Mouse (Mus musculus): ENCODE data around the gene Arhgef3. TPM values are rescaled to one million over a fixed set of nuclear protein-coding genes. Genes with fewer than 3 reads are reported as not detected.
"Not testable (repeated sequence)": the region's sequence is repeated elsewhere in the genome, so short reads cannot be mapped to it uniquely, and the experiment has no call there.

Arhgef3 gene
- polyA plus RNA-seq, 1 experiment from 2014 or later = 2.2 TPM

DNA sequence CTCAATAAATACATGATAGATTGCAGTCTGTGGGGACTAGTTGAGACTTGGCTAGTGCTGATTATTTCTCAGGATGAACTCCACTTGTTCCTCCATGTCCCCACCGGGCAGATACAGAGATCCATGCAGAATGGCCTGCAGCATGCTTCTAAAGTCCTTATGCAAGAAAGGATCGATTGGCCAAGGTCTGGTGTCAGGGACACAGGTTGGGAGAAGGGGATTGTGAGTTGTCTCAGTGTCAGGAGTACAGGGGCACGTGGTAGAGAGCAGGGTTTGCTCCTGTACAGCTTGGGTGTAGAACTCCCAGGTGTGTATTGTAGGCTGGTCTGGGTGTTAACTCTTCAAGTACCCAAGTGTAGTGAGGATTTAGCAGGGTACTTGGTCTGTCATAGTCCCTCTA is 130.2 kb downstream of the Arhgef3 start:
- H3K4me2 ChIP-seq = no peak overlapping the region
- H3K9ac ChIP-seq (ENCODE audit: low read length) = no peak overlapping the region
- no peaks in the 10 kb centered on the region for H3K9me3 ChIP-seq (ENCODE audit: control insufficient read depth, low read length)
- H3K4me3 ChIP-seq (ENCODE audit: low read depth, low read length) = no peak overlapping the region
- no peaks in the 10 kb centered on the region for H3K36me3 ChIP-seq (ENCODE audit: control insufficient read depth, insufficient read depth, low read length)
- 80% methylated on average over 3 of the region's 3 CpGs for WGBS
- no peak for ATAC-seq (ENCODE audit: low FRiP score)
- no peaks in the 10 kb centered on the region for H3K27me3 ChIP-seq (ENCODE audit: control insufficient read depth, insufficient read depth, low read length)
- no peaks in the 10 kb centered on the region for H3K4me1 ChIP-seq (ENCODE audit: control insufficient read depth, insufficient read depth, low read length)
- no peak for DNase-seq (ENCODE audit: low spot score, missing footprints)
- no peak overlapping the region for H3K27ac ChIP-seq (ENCODE audit: low read depth, low read length)

DNA sequence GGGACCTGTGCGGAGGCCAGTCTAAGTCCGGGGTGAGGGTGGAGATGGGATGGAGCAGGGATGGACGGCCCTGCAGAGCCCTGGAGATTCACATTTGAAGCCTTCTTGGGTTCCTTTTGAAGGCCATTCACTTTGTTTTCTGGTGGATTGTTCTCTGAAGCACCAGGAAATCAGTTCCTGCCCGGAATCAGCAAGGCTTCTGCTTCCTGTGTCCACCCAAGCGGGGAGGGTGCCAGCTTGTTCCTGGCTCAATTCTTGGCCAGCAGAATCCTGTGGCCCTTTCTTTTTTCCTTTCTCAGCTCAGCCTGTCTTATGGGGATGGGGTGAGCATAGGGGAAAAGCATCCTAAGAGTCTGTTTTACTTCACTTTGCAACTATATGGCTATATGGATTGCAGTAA is 131.7 kb downstream of the Arhgef3 start:
- H3K4me2 ChIP-seq = no peak overlapping the region
- H3K4me1 ChIP-seq (ENCODE audit: control insufficient read depth, insufficient read depth, low read length) = no peaks in the 10 kb centered on the region
- no peaks in the 10 kb centered on the region for H3K36me3 ChIP-seq (ENCODE audit: control insufficient read depth, insufficient read depth, low read length)
- ATAC-seq (ENCODE audit: low FRiP score) (no peak), DNase-seq (ENCODE audit: low spot score, missing footprints) (peak; percentile 28)
- WGBS = 88% methylated on average over 5 of the region's 5 CpGs
- H3K4me3 ChIP-seq (ENCODE audit: low read depth, low read length) = no peak overlapping the region
- no peak overlapping the region for H3K9ac ChIP-seq (ENCODE audit: low read length)
- no peaks in the 10 kb centered on the region for H3K27me3 ChIP-seq (ENCODE audit: control insufficient read depth, insufficient read depth, low read length)
- H3K27ac ChIP-seq (ENCODE audit: low read depth, low read length) = no peak overlapping the region
- no peaks in the 10 kb centered on the region for H3K9me3 ChIP-seq (ENCODE audit: control insufficient read depth, low read length)

DNA sequence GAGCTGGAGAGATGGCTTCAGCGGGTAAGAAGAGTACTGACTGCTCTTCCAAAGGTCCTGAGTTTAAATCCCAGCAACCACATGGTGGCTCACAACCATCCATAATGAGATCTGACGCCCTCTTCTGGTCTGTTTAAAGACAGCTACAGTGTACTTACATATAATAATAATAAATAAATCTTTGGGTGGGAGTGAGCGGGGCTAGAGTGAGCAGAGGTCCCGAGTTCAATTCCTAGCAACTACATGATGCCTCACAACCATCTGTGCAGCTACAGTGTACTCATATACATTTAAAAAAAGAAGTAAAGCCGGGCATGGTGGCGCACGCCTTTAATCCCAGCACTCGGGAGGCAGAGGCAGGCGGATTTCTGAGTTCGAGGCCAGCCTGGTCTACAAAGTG is 132.2 kb downstream of the Arhgef3 start:
- not testable (repeated sequence) for H3K9ac ChIP-seq (ENCODE audit: low read length); H3K4me2 ChIP-seq; H3K4me3 ChIP-seq (ENCODE audit: low read depth, low read length); H3K4me1 ChIP-seq (ENCODE audit: control insufficient read depth, insufficient read depth, low read length); H3K9me3 ChIP-seq (ENCODE audit: control insufficient read depth, low read length); H3K36me3 ChIP-seq (ENCODE audit: control insufficient read depth, insufficient read depth, low read length); H3K27ac ChIP-seq (ENCODE audit: low read depth, low read length); ATAC-seq (ENCODE audit: low FRiP score); H3K27me3 ChIP-seq (ENCODE audit: control insufficient read depth, insufficient read depth, low read length)
- DNase-seq (ENCODE audit: low spot score, missing footprints) = peak; percentile 51
- 94% methylated on average over 10 of the region's 10 CpGs for WGBS

DNA sequence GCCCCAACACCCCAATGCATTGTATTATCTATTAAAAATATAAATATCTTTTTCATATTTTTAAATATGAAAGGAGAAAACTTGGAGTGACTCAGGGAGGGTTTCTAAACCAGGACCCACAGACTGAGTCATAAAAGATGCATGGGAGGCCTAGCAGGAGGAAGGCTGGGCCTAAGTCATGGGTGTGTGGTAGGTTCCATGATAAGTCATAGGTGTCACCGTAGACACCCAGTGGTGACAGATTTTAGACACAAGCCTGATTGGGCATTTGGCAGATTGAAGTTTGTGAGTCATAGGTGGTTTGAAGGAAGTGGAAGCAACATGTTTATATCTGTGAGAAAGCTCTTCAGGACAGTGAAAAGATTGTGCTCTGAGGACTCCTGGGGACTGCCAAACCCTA is 134.4 kb downstream of the Arhgef3 start:
- Histone ChIP-seq H3K9ac (ENCODE audit: low read length) (no peak overlapping the region), H3K9me3 (ENCODE audit: control insufficient read depth, low read length) (no peaks in the 10 kb centered on the region), H3K4me2 (no peak overlapping the region), H3K27me3 (ENCODE audit: control insufficient read depth, insufficient read depth, low read length) (no peaks in the 10 kb centered on the region), H3K27ac (ENCODE audit: low read depth, low read length) (no peak overlapping the region), H3K4me1 (ENCODE audit: control insufficient read depth, insufficient read depth, low read length) (no peaks in the 10 kb centered on the region), H3K4me3 (ENCODE audit: low read depth, low read length) (no peak overlapping the region), H3K36me3 (ENCODE audit: control insufficient read depth, insufficient read depth, low read length) (no peaks in the 10 kb centered on the region)
- WGBS = 96% methylated on average over 1 of the region's 1 CpGs
- ATAC-seq (ENCODE audit: low FRiP score) (no peak), DNase-seq (ENCODE audit: low spot score, missing footprints) (no peak)

- 80% methylated on average over 7 of the region's 7 CpGs for WGBS
- Histone ChIP-seq H3K4me1 (ENCODE audit: control insufficient read depth, insufficient read depth, low read length) (no peaks in the 10 kb centered on the region), H3K27ac (ENCODE audit: low read depth, low read length) (no peak overlapping the region), H3K36me3 (ENCODE audit: control insufficient read depth, insufficient read depth, low read length) (no peaks in the 10 kb centered on the region), H3K9me3 (ENCODE audit: control insufficient read depth, low read length) (no peaks in the 10 kb centered on the region), H3K4me2 (no peak overlapping the region), H3K27me3 (ENCODE audit: control insufficient read depth, insufficient read depth, low read length) (no peaks in the 10 kb centered on the region), H3K9ac (ENCODE audit: low read length) (no peak overlapping the region), H3K4me3 (ENCODE audit: low read depth, low read length) (no peak overlapping the region)
- ATAC-seq (ENCODE audit: low FRiP score) (no peak), DNase-seq (ENCODE audit: low spot score, missing footprints) (no peak)
These were observed 135.6 kb downstream of the Arhgef3 start for GRCm38 (mm10) chr14:27250281-27250789.

GRCm38 (mm10) chr14:27253391-27253790 is 138.7 kb downstream of the Arhgef3 start:
- H3K27me3 ChIP-seq (ENCODE audit: control insufficient read depth, insufficient read depth, low read length) = no peaks in the 10 kb centered on the region
- DNase-seq (ENCODE audit: low spot score, missing footprints) (peak; percentile 14), ATAC-seq (ENCODE audit: low FRiP score) (no peak)
- H3K4me1 ChIP-seq (ENCODE audit: control insufficient read depth, insufficient read depth, low read length) = no peaks in the 10 kb centered on the region
- no peak overlapping the region for H3K27ac ChIP-seq (ENCODE audit: low read depth, low read length)
- 88% methylated on average over 5 of the region's 5 CpGs for WGBS
- no peaks in the 10 kb centered on the region for H3K9me3 ChIP-seq (ENCODE audit: control insufficient read depth, low read length)
- no peaks in the 10 kb centered on the region for H3K36me3 ChIP-seq (ENCODE audit: control insufficient read depth, insufficient read depth, low read length)
- H3K9ac ChIP-seq (ENCODE audit: low read length) = no peak overlapping the region
- H3K4me3 ChIP-seq (ENCODE audit: low read depth, low read length) = no peak overlapping the region
- no peak overlapping the region for H3K4me2 ChIP-seq

GRCm38 (mm10) chr14:27262349-27262748 is 147.7 kb downstream of the Arhgef3 start:
- Histone ChIP-seq H3K4me1 (ENCODE audit: control insufficient read depth, insufficient read depth, low read length) (no peaks in the 10 kb centered on the region), H3K9me3 (ENCODE audit: control insufficient read depth, low read length) (no peaks in the 10 kb centered on the region), H3K9ac (ENCODE audit: low read length) (no peak overlapping the region), H3K4me3 (ENCODE audit: low read depth, low read length) (no peak overlapping the region), H3K36me3 (ENCODE audit: control insufficient read depth, insufficient read depth, low read length) (no peaks in the 10 kb centered on the region), H3K4me2 (no peak overlapping the region), H3K27ac (ENCODE audit: low read depth, low read length) (no peak overlapping the region), H3K27me3 (ENCODE audit: control insufficient read depth, insufficient read depth, low read length) (no peaks in the 10 kb centered on the region)
- DNase-seq (ENCODE audit: low spot score, missing footprints) (no peak), ATAC-seq (ENCODE audit: low FRiP score) (no peak)
- WGBS = 84% methylated on average over 6 of the region's 6 CpGs

GRCm38 (mm10) chr14:27266601-27267000 is 151.9 kb downstream of the Arhgef3 start:
- Histone ChIP-seq H3K9ac (ENCODE audit: low read length) (no peak overlapping the region), H3K4me1 (ENCODE audit: control insufficient read depth, insufficient read depth, low read length) (peaks cover 4% of the 10 kb centered on the region), H3K27me3 (ENCODE audit: control insufficient read depth, insufficient read depth, low read length) (no peaks in the 10 kb centered on the region), H3K9me3 (ENCODE audit: control insufficient read depth, low read length) (no peaks in the 10 kb centered on the region), H3K27ac (ENCODE audit: low read depth, low read length) (no peak overlapping the region), H3K4me2 (no peak overlapping the region), H3K36me3 (ENCODE audit: control insufficient read depth, insufficient read depth, low read length) (no peaks in the 10 kb centered on the region), H3K4me3 (ENCODE audit: low read depth, low read length) (no peak overlapping the region)
- DNase-seq (ENCODE audit: low spot score, missing footprints) (no peak), ATAC-seq (ENCODE audit: low FRiP score) (no peak)
- 66% methylated on average over 1 of the region's 1 CpGs for WGBS

DNA sequence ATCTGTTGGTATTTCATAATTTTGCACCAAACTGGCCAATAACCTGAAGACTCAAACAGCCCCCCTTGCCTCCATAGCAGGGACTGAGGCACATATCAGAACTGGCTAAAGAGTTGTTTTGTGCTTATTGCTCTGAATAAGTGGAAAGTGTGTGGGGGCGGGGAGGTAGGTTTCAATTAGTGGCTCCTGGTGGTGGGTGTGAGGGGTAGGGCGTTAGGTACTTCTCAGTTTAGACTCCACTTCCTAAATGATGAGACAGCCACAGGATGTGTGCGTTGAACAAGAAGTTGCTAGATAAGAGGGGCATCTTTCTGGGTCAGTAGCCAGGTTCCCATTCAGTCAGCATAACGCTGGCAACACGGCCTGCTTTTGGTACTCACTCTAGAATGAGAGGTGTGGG is 153.4 kb downstream of the Arhgef3 start:
- ATAC-seq (ENCODE audit: low FRiP score) = no peak
- Histone ChIP-seq H3K9ac (ENCODE audit: low read length) (no peak overlapping the region), H3K4me2 (no peak overlapping the region), H3K36me3 (ENCODE audit: control insufficient read depth, insufficient read depth, low read length) (no peaks in the 10 kb centered on the region), H3K4me1 (ENCODE audit: control insufficient read depth, insufficient read depth, low read length) (peaks cover 17% of the 10 kb centered on the region), H3K4me3 (ENCODE audit: low read depth, low read length) (no peak overlapping the region), H3K9me3 (ENCODE audit: control insufficient read depth, low read length) (no peaks in the 10 kb centered on the region), H3K27me3 (ENCODE audit: control insufficient read depth, insufficient read depth, low read length) (no peaks in the 10 kb centered on the region), H3K27ac (ENCODE audit: low read depth, low read length) (no peak overlapping the region)
- WGBS = 63% methylated on average over 5 of the region's 5 CpGs
- no peak for DNase-seq (ENCODE audit: low spot score, missing footprints)
